Mouse (Mus musculus) hindbrain, postnatal 0 days (tissue): ENCODE results near the gene Ptprb. TPM values are rescaled to one million over a fixed set of nuclear protein-coding genes. Genes with fewer than 3 reads are reported as not detected.
A peak's percentile ranks its signal among the peaks of the same experiment; 100 is the strongest.

ENCODE experiments used
- ATAC-seq: fragments of 200-750 bp; cut with Nextera tagmentation; 2 replicates; pipeline ENCODE4 v1.8.0; 2017; ENCODE audit warnings: mild to moderate bottlenecking, moderate TSS enrichment, moderate library complexity
- DNase-seq: peaks from one replicate; pipeline ENCODE4 v3.0.0-alpha.2; 2015; ENCODE audit warnings: low spot score
- H3K27ac ChIP-seq: fragments of 300-500 bp; sonication (generic); 2 replicates; pipeline ENCODE4 v1.5.1; 2014; ENCODE audit warnings: mild to moderate bottlenecking
- H3K27me3 ChIP-seq: fragments of 300-500 bp; sonication (generic); 2 replicates; pipeline ENCODE4 v1.6.1; 2014; ENCODE audit warnings: low read length, mixed read lengths; ENCODE audit not compliant: insufficient read depth
- H3K36me3 ChIP-seq: fragments of 300-500 bp; sonication (generic); 2 replicates; pipeline ENCODE4 v1.6.1; 2014; ENCODE audit warnings: low read length, mixed read lengths; ENCODE audit not compliant: insufficient read depth
- H3K4me1 ChIP-seq: fragments of 300-500 bp; sonication (generic); 2 replicates; pipeline ENCODE4 v1.6.1; 2014; ENCODE audit warnings: antibody characterized with exemption, low read length, mixed read lengths; ENCODE audit not compliant: insufficient read depth
- H3K4me2 ChIP-seq: fragments of 300-500 bp; sonication (generic); 2 replicates; pipeline ENCODE4 v1.6.1; 2014; ENCODE audit warnings: low read depth, mild to moderate bottlenecking, low read length, moderate library complexity, mixed read lengths
- H3K4me3 ChIP-seq: fragments of 300-500 bp; sonication (generic); 2 replicates; pipeline ENCODE4 v1.5.1; 2014; ENCODE audit warnings: low read length
- H3K9ac ChIP-seq: fragments of 300-500 bp; sonication (generic); replicated peaks from 2 replicates; pipeline ENCODE4 v1.6.1; 2014; ENCODE audit warnings: mild to moderate bottlenecking, low read length, moderate library complexity, mixed read lengths
- H3K9me3 ChIP-seq: fragments of 300-500 bp; sonication (generic); 2 replicates; pipeline ENCODE4 v1.6.1; 2016; ENCODE audit warnings: low read length, mixed read lengths
- CTCF ChIP-seq: IDR thresholded peaks from 2 replicates; pipeline ENCODE4 v1.5.1; 2016; ENCODE audit warnings: antibody characterized with exemption, control low read depth, low read depth
- WGBS: fragments of 180-500 bp; shearing (Covaris S2); extraction: QIAGEN DNeasy Blood & Tissue Kit; methylation state at CpG from one replicate; pipeline ENCODE4 v1.1.7; 2014; 5-methylcytosine and 5-hydroxymethylcytosine counted together
- polyA plus RNA-seq: library from polyadenylated mRNA; unstranded; fragments of >200 nt; fragmentation: Nextera tagmentation; extraction: Ambion mirVana; gene quantifications from 2 replicates; pipeline ENCODE4 v1.2.1, GENCODE M21; 2015
- total RNA-seq: library from RNA; depleted of rRNA; stranded (reverse); fragments of >200 nt; gene quantifications from 2 replicates; pipeline ENCODE4 v1.2.3, GENCODE M21; 2014

The Ptprb gene
- total and polyA plus RNA-seq, 2 experiments from 2014 or later = 3.5 to 8.8 TPM

DNA sequence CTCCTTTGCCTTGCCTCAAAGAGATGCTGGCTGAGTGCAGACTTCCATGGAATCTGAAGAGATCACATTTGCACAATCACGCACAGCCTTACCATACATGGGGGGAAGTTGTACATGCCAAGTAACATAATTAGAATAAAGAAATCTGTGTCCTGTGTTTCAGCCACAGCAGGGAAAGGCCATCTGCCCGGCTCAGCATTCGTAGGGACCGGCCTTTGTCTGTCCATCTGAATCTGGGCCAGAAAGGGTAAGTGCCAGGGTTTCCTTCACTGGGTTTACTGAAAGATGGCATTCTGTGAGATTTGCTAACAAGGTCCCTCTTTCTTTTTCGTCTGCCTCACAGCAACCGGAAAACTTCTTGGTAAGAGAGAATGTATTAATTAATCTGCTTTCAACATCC, 86.9 kb downstream of the Ptprb start:
- WGBS = 32% methylated on average over 6 of the region's 6 CpGs
- Histone ChIP-seq H3K27ac (peak overlapping the region; percentile 77), H3K9me3 (no peaks in the 10 kb centered on the region), H3K36me3 (no peaks in the 10 kb centered on the region), H3K4me1 (peaks cover 5% of the 10 kb centered on the region; the same call in 1 of the 2 replicates), H3K9ac (no peak overlapping the region; the same call in 1 of the 2 replicates), H3K4me2 (peak overlapping the region; percentile 24; the same call in 1 of the 2 replicates), H3K27me3 (no peaks in the 10 kb centered on the region), H3K4me3 (no peak overlapping the region)
- no peak for TF ChIP-seq CTCF
- ATAC-seq (peak; percentile 92), DNase-seq (peak; percentile 86)

- peak; percentile 59 for ATAC-seq
- Histone ChIP-seq H3K27ac (peak overlapping the region; percentile 77), H3K36me3 (no peaks in the 10 kb centered on the region), H3K4me3 (no peak overlapping the region), H3K9me3 (no peaks in the 10 kb centered on the region), H3K27me3 (no peaks in the 10 kb centered on the region), H3K4me2 (peak overlapping the region; percentile 24; the same call in 1 of the 2 replicates), H3K4me1 (peaks cover 5% of the 10 kb centered on the region; the same call in 1 of the 2 replicates), H3K9ac (no peak overlapping the region; the same call in 1 of the 2 replicates)
- DNase-seq = peak; percentile 35
- 33% methylated on average over 8 of the region's 8 CpGs for WGBS
- no peak for TF ChIP-seq CTCF
Measured at GRCm38 (mm10) chr10:116362645-116363044, 87.3 kb downstream of the Ptprb start.

DNA sequence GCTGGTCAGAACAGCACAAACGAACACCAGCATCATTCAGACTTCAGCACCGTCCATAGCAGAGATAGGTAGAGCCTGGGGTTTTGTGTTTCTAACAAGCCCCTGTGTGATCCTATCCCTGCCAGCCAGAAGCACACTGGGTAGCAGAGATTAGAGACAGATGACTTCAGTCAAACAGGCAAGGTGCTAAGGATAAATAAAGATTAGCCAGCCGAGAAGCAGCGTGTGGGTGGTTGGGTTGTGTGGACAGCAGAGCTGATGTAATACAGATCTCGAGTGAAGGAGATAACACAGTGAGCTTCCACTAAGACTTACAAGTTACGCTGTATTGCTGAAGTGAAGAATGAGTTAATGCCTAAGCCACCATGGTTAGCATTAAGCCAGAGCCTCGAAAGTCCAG, 89.4 kb downstream of the Ptprb start:
- Histone ChIP-seq H3K9ac (no peak overlapping the region), H3K4me2 (no peak overlapping the region), H3K36me3 (no peaks in the 10 kb centered on the region), H3K4me3 (no peak overlapping the region), H3K27me3 (no peaks in the 10 kb centered on the region), H3K4me1 (peaks cover 5% of the 10 kb centered on the region; the same call in 1 of the 2 replicates), H3K27ac (no peak overlapping the region; the same call in 1 of the 2 replicates), H3K9me3 (no peaks in the 10 kb centered on the region)
- WGBS = 57% methylated on average over 7 of the region's 7 CpGs
- no peak for TF ChIP-seq CTCF
- ATAC-seq = peak; percentile 19; the same call in 1 of the 2 replicates
- no peak for DNase-seq

DNA sequence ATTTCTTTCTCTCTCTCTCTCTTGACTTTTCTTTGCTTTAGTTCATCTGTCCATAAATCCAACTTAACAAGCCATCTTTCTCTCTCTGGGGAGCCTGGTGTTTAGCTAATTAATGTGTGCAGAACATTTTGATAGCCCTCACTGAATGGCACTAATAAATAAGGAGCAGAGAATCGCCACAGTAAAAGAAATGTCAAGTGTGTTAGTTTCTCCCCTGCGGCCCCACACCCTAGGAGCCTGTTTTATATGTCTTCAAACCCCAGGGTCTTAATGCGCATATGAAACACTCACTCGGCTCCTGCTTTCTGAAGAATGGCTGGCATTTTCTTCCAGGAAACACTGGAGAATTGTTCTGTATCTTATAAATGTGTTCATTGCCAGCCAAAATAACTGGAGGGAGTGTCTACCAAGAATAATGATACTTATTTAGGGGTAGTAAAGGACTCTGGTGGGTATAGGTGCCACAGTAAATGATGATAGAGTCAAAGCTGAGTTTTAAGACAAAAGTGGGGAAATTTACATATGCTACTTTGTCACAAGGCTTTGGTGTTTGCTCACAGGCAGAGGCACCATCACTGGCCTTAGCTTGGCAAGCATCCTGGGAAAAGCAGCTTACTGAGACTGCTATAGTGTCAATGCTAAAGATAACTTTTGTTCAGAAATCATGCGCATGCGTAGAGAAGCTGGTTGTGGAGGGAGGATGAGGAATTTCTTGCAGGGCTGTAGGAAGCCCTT, 95.8 kb downstream of the Ptprb start:
- ATAC-seq (peak; percentile 45; the same call in 1 of the 2 replicates), DNase-seq (peak; percentile 55)

DNA sequence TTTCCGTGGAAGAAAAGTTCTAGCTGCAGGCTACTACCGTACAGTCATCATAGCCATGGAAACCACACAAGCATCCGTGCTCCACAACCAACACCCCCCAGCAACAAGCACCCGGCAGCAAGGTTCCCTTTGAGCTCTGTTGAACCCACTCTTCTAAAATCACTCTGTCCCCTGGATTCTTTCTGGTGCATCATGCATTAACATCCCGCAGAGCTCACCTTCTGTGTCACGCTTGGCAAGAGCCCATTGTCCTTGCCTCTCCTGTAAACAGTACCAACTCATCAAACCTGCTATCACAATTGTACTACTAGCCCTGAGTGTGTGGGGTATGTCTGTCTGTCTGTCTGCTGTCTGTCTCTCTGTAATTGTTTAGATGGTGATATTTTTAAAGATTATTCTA, 98.8 kb downstream of the Ptprb start:
- Histone ChIP-seq H3K9ac (no peak overlapping the region), H3K4me3 (no peak overlapping the region), H3K27me3 (no peaks in the 10 kb centered on the region), H3K4me2 (no peak overlapping the region), H3K9me3 (no peaks in the 10 kb centered on the region), H3K36me3 (no peaks in the 10 kb centered on the region), H3K4me1 (no peaks in the 10 kb centered on the region), H3K27ac (no peak overlapping the region)
- DNase-seq (no peak), ATAC-seq (no peak)
- 79% methylated on average over 6 of the region's 6 CpGs for whole genome bisulfite sequencing
- no peak for TF ChIP-seq CTCF

More for the DNA sequence above, 95.8 kb downstream of the Ptprb start:
- Histone ChIP-seq H3K9ac (no peak overlapping the region), H3K36me3 (no peaks in the 10 kb centered on the region), H3K9me3 (no peaks in the 10 kb centered on the region), H3K4me1 (no peaks in the 10 kb centered on the region), H3K27me3 (no peaks in the 10 kb centered on the region), H3K4me2 (no peak overlapping the region), H3K27ac (no peak overlapping the region), H3K4me3 (no peak overlapping the region)
- no peak for TF ChIP-seq CTCF
- 21% methylated on average over 6 of the region's 6 CpGs for WGBS

GRCm38 (mm10) chr10:116376853-116377252, 101.5 kb downstream of the Ptprb start:
- ATAC-seq (no peak), DNase-seq (no peak)
- Histone ChIP-seq H3K9me3 (no peaks in the 10 kb centered on the region), H3K4me3 (no peak overlapping the region), H3K27me3 (no peaks in the 10 kb centered on the region), H3K4me1 (no peaks in the 10 kb centered on the region), H3K27ac (no peak overlapping the region), H3K4me2 (no peak overlapping the region), H3K9ac (no peak overlapping the region), H3K36me3 (no peaks in the 10 kb centered on the region)
- TF ChIP-seq CTCF = no peak
- WGBS = 66% methylated on average over 4 of the region's 4 CpGs
